Mouse (Mus musculus): Measurements from ENCODE around the gene Fam71a. TPM values are rescaled to one million over a fixed set of nuclear protein-coding genes. Genes with fewer than 3 reads are reported as not detected.

The Fam71a gene
- polyA plus RNA-seq, 1 experiment = not detected

GRCm38 (mm10) chr1:191183163-191184065 is 18.8 kb upstream of the Fam71a start:
- WGBS = under 1% methylated on average over 67 of the region's 67 CpGs
- TF ChIP-seq CTCF (IDR thresholded peaks at IDR 0.05; ENCODE audit: insufficient read depth, low read length) (no peak), POLR2A (IDR thresholded peaks at IDR 0.05; ENCODE audit: borderline replicate concordance, extremely low read depth, low read depth, low read length) (peak; percentile 100)
- Histone ChIP-seq H3K4me3 (replicated peaks; ENCODE audit: extremely low read depth, low read depth, low read length) (peak overlapping the region; percentile 75), H3K4me1 (ENCODE audit: control insufficient read depth, insufficient read depth, low read length) (peaks cover 12% of the 10 kb centered on the region)
- peak; percentile 99 for DNase-seq

- Histone ChIP-seq H3K4me3 (replicated peaks; ENCODE audit: extremely low read depth, low read depth, low read length) (peak overlapping the region; percentile 75), H3K4me1 (ENCODE audit: control insufficient read depth, insufficient read depth, low read length) (peaks cover 12% of the 10 kb centered on the region)
- peak; percentile 73 for DNase-seq
- TF ChIP-seq CTCF (IDR thresholded peaks at IDR 0.05; ENCODE audit: insufficient read depth, low read length) = peak; percentile 40; the same call in 1 of the 2 replicates
- no peak for TF ChIP-seq POLR2A (IDR thresholded peaks at IDR 0.05; ENCODE audit: borderline replicate concordance, extremely low read depth, low read depth, low read length)
- under 1% methylated on average over 61 of the region's 61 CpGs for WGBS
These were observed 18.0 kb upstream of the Fam71a start for GRCm38 (mm10) chr1:191182431-191183162.

- no peak overlapping the region for H3K4me3 ChIP-seq (replicated peaks; ENCODE audit: extremely low read depth, low read depth, low read length)
- TF ChIP-seq CTCF (IDR thresholded peaks at IDR 0.05; ENCODE audit: insufficient read depth, low read length) = no peak
- no peak for TF ChIP-seq POLR2A (IDR thresholded peaks at IDR 0.05; ENCODE audit: borderline replicate concordance, extremely low read depth, low read depth, low read length)
- no peak for DNase-seq
- H3K4me1 ChIP-seq (ENCODE audit: control insufficient read depth, insufficient read depth, low read length) = peaks cover 12% of the 10 kb centered on the region
- 43% methylated on average over 12 of the region's 12 CpGs for WGBS
These were observed 17.0 kb upstream of the Fam71a start for GRCm38 (mm10) chr1:191181469-191182259.

- no peak overlapping the region for H3K4me3 ChIP-seq (replicated peaks; ENCODE audit: extremely low read depth, low read depth, low read length)
These were observed 15.8 kb upstream of the Fam71a start for GRCm38 (mm10) chr1:191180397-191180796.

GRCm38 (mm10) chr1:191179846-191180245 is 15.2 kb upstream of the Fam71a start:
- H3K4me3 ChIP-seq (replicated peaks; ENCODE audit: extremely low read depth, low read depth, low read length) = no peak overlapping the region
- no peak for TF ChIP-seq POLR2A (IDR thresholded peaks at IDR 0.05; ENCODE audit: borderline replicate concordance, extremely low read depth, low read depth, low read length)
- no peak for TF ChIP-seq CTCF (IDR thresholded peaks at IDR 0.05; ENCODE audit: insufficient read depth, low read length)
- WGBS = 72% methylated on average over 2 of the region's 2 CpGs
- H3K4me1 ChIP-seq (ENCODE audit: control insufficient read depth, insufficient read depth, low read length) = peaks cover 5% of the 10 kb centered on the region
- DNase-seq = no peak

More at GRCm38 (mm10) chr1:191180397-191180796, 15.8 kb upstream of the Fam71a start:
- WGBS = 45% methylated on average over 4 of the region's 4 CpGs
- TF ChIP-seq CTCF (IDR thresholded peaks at IDR 0.05; ENCODE audit: insufficient read depth, low read length) (no peak), POLR2A (IDR thresholded peaks at IDR 0.05; ENCODE audit: borderline replicate concordance, extremely low read depth, low read depth, low read length) (no peak)
- H3K4me1 ChIP-seq (ENCODE audit: control insufficient read depth, insufficient read depth, low read length) = peaks cover 7% of the 10 kb centered on the region
- DNase-seq = no peak

GRCm38 (mm10) chr1:191178511-191179188 is 14.0 kb upstream of the Fam71a start:
- TF ChIP-seq CTCF (IDR thresholded peaks at IDR 0.05; ENCODE audit: insufficient read depth, low read length) (no peak), POLR2A (IDR thresholded peaks at IDR 0.05; ENCODE audit: borderline replicate concordance, extremely low read depth, low read depth, low read length) (no peak)
- DNase-seq = no peak
- WGBS = 62% methylated on average over 15 of the region's 15 CpGs
- Histone ChIP-seq H3K4me1 (ENCODE audit: control insufficient read depth, insufficient read depth, low read length) (no peaks in the 10 kb centered on the region; the same call in 1 of the 2 replicates), H3K4me3 (replicated peaks; ENCODE audit: extremely low read depth, low read depth, low read length) (no peak overlapping the region)

- TF ChIP-seq CTCF (IDR thresholded peaks at IDR 0.05; ENCODE audit: insufficient read depth, low read length) (no peak), POLR2A (IDR thresholded peaks at IDR 0.05; ENCODE audit: borderline replicate concordance, extremely low read depth, low read depth, low read length) (no peak)
- WGBS = 86% methylated on average over 7 of the region's 7 CpGs
- H3K4me3 ChIP-seq (replicated peaks; ENCODE audit: extremely low read depth, low read depth, low read length) = no peak overlapping the region
- H3K4me1 ChIP-seq (ENCODE audit: control insufficient read depth, insufficient read depth, low read length) = no peaks in the 10 kb centered on the region; the same call in 1 of the 2 replicates
- DNase-seq = no peak
These were observed 12.3 kb upstream of the Fam71a start for GRCm38 (mm10) chr1:191176887-191177286.

- TF ChIP-seq CTCF (IDR thresholded peaks at IDR 0.05; ENCODE audit: insufficient read depth, low read length) (peak; percentile 55), POLR2A (IDR thresholded peaks at IDR 0.05; ENCODE audit: borderline replicate concordance, extremely low read depth, low read depth, low read length) (no peak)
- Histone ChIP-seq H3K4me1 (ENCODE audit: control insufficient read depth, insufficient read depth, low read length) (no peaks in the 10 kb centered on the region), H3K4me3 (replicated peaks; ENCODE audit: extremely low read depth, low read depth, low read length) (no peak overlapping the region)
- 15% methylated on average over 6 of the region's 6 CpGs for WGBS
- no peak for DNase-seq
These were observed 7.9 kb upstream of the Fam71a start for GRCm38 (mm10) chr1:191172487-191172886.

Measured in lung, adult 2 months (tissue).